Mouse (Mus musculus): ENCODE measurements around the gene Csmd2.

GRCm38 (mm10) chr4:128450137-128450536 is 462.5 kb downstream of the Csmd2 start:
- TF ChIP-seq POLR2A (IDR thresholded peaks at IDR 0.05; ENCODE audit: borderline replicate concordance, extremely low read depth, low read depth, low read length): no peak
- no peak for TF ChIP-seq CTCF (IDR thresholded peaks at IDR 0.05; ENCODE audit: insufficient read depth, low read length)

Data from lung, adult 2 months (tissue).